Mouse (Mus musculus) thymus, adult 2 months (tissue): ENCODE measurements around the gene Aldh1a7. TPM values are rescaled to one million over a fixed set of nuclear protein-coding genes. Genes with fewer than 3 reads are reported as not detected.

Source experiments
- DNase-seq: peaks from one replicate; pipeline ENCODE4 v3.0.0; 2021
- H3K27ac ChIP-seq: fragments of 200-500 bp; 2 replicates; pipeline ENCODE4 v1.5.1; 2012; ENCODE audit warnings: low read length, control low read depth; ENCODE audit not compliant: control insufficient read depth, insufficient read depth
- H3K27me3 ChIP-seq: fragments of 200-500 bp; 2 replicates; pipeline ENCODE4 v1.6.1; 2012; ENCODE audit warnings: mild to moderate bottlenecking, low read length, moderate library complexity, mixed read lengths; ENCODE audit not compliant: control insufficient read depth, insufficient read depth
- H3K36me3 ChIP-seq: fragments of 200-500 bp; 2 replicates; pipeline ENCODE4 v1.6.1; 2012; ENCODE audit warnings: mild to moderate bottlenecking, low read length, moderate library complexity; ENCODE audit not compliant: control insufficient read depth, insufficient read depth
- H3K4me1 ChIP-seq: fragments of 200-500 bp; replicated peaks from 2 replicates; pipeline ENCODE4 v1.6.1; 2012; ENCODE audit warnings: low read length; ENCODE audit not compliant: control insufficient read depth, insufficient read depth
- H3K4me3 ChIP-seq: fragments of 200-500 bp; 2 replicates; pipeline ENCODE4 v1.5.1; 2012; ENCODE audit warnings: mild to moderate bottlenecking, low read length, control low read depth, moderate library complexity; ENCODE audit not compliant: control insufficient read depth, insufficient read depth
- CTCF ChIP-seq: fragments of 200-500 bp; IDR thresholded peaks from 2 replicates; pipeline ENCODE4 v1.5.1; 2012; ENCODE audit warnings: mild to moderate bottlenecking, control low read depth, low read length, moderate library complexity, borderline replicate concordance; ENCODE audit not compliant: control insufficient read depth, poor library complexity, insufficient read depth; ENCODE audit errors: extremely low read depth
- POLR2A ChIP-seq: fragments of 200-500 bp; IDR thresholded peaks from 2 replicates; pipeline ENCODE4 v1.6.1; 2012; ENCODE audit warnings: mild to moderate bottlenecking, low read length, control low read depth, moderate library complexity; ENCODE audit not compliant: control insufficient read depth, poor library complexity, insufficient read depth; ENCODE audit errors: extremely low read depth
- WGBS: fragments of 180-500 bp; shearing (Covaris S2); methylation state at CpG from one replicate; pipeline ENCODE4 v1.1.7; 2018; 5-methylcytosine and 5-hydroxymethylcytosine counted together
- polyA plus RNA-seq: library from polyadenylated mRNA; depleted of rRNA; stranded (reverse); fragments of >200 nt; gene quantifications from 2 replicates; pipeline ENCODE4 v1.2.3, GENCODE M21; 2012

The Aldh1a7 gene
- polyA plus RNA-seq, 1 experiment = 1.1 TPM

DNA sequence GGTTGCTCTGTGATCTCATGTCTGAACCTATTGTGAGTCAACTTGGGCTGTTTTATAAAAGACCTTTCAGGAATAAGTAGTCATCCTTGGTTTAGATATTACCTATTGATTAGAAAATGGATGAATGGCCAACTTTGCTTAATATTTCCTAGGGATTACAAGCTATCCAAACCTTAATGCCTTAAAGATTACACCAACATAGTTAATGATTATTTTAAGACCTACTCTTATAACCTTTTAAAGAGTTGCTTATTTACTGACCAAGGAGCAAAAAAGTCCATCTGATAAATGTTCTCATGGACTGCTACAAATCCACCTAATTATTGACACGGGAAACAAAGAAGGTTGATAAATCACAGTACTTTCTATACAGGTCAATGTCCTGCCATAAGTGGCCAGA lies 17.3 kb upstream of the Aldh1a7 start:
- H3K36me3 ChIP-seq = no peaks in the 10 kb centered on the region
- H3K4me1 ChIP-seq = no peaks in the 10 kb centered on the region
- H3K27me3 ChIP-seq = no peaks in the 10 kb centered on the region
- no peak for DNase-seq
- WGBS = 89% methylated on average over 1 of the region's 1 CpGs
- TF ChIP-seq CTCF = no peak
- TF ChIP-seq POLR2A = no peak
- H3K4me3 ChIP-seq = no peak overlapping the region
- H3K27ac ChIP-seq = no peak overlapping the region

DNA sequence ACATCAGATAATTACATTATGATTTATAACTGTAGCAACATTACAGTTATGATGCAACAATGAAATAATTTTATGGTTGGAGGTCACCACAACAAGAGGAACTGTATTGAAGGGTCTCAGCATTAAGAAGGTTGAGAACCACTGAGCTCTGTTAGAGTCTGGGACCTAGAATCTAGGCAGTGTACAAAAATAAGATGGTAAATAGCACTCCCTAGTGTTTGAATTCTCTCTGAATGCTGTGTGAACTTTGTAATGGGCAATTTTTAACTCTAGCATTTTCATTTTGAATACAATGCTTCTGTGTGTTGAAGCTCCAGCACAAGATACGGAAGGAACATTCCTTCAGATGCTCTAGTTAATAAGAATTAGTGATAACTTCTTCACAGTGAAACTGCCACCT lies 916 bp upstream of the Aldh1a7 start:
- H3K36me3 ChIP-seq = no peaks in the 10 kb centered on the region
- 88% methylated on average over 1 of the region's 1 CpGs for WGBS
- H3K27ac ChIP-seq = no peak overlapping the region
- H3K4me3 ChIP-seq = no peak overlapping the region
- TF ChIP-seq CTCF (no peak), POLR2A (no peak)
- H3K4me1 ChIP-seq = no peaks in the 10 kb centered on the region
- DNase-seq = no peak
- no peaks in the 10 kb centered on the region for H3K27me3 ChIP-seq

GRCm38 (mm10) chr19:20722913-20723312 lies 4.4 kb downstream of the Aldh1a7 start:
- no peak overlapping the region for H3K27ac ChIP-seq
- no peak for DNase-seq
- 87% methylated on average over 2 of the region's 2 CpGs for WGBS
- no peak overlapping the region for H3K4me3 ChIP-seq
- no peaks in the 10 kb centered on the region for H3K36me3 ChIP-seq
- H3K27me3 ChIP-seq = no peaks in the 10 kb centered on the region
- TF ChIP-seq CTCF (no peak), POLR2A (no peak)
- H3K4me1 ChIP-seq = no peaks in the 10 kb centered on the region

GRCm38 (mm10) chr19:20720298-20720697 lies 7.1 kb downstream of the Aldh1a7 start:
- H3K27me3 ChIP-seq = no peaks in the 10 kb centered on the region
- WGBS = 93% methylated on average over 2 of the region's 2 CpGs
- DNase-seq = no peak
- TF ChIP-seq POLR2A = no peak
- no peak for TF ChIP-seq CTCF
- no peak overlapping the region for H3K27ac ChIP-seq
- no peaks in the 10 kb centered on the region for H3K4me1 ChIP-seq
- no peaks in the 10 kb centered on the region for H3K36me3 ChIP-seq
- no peak overlapping the region for H3K4me3 ChIP-seq

DNA sequence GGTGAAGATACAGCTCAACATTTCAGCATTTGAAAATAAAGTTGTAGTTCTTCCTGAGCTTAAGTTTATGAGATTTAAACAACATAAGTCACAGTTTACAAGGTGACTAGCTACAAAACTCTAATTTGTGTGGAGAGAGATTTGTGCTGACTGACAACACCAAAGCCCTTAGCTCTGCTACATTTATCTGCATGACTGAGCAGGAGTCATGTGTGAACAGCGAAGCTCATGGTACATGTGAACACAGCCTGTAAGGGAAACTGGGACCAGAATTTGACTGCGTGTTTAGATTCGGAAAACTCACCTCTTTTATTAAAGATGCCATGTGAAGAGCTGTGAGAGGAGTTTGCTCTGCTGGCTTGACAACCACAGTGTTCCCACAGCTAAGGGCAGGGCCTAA lies 11.7 kb downstream of the Aldh1a7 start:
- 93% methylated on average over 3 of the region's 3 CpGs for WGBS
- Histone ChIP-seq H3K27ac (no peak overlapping the region), H3K27me3 (no peaks in the 10 kb centered on the region), H3K36me3 (no peaks in the 10 kb centered on the region), H3K4me3 (no peak overlapping the region), H3K4me1 (no peaks in the 10 kb centered on the region)
- TF ChIP-seq POLR2A (no peak), CTCF (no peak)
- DNase-seq = no peak

DNA sequence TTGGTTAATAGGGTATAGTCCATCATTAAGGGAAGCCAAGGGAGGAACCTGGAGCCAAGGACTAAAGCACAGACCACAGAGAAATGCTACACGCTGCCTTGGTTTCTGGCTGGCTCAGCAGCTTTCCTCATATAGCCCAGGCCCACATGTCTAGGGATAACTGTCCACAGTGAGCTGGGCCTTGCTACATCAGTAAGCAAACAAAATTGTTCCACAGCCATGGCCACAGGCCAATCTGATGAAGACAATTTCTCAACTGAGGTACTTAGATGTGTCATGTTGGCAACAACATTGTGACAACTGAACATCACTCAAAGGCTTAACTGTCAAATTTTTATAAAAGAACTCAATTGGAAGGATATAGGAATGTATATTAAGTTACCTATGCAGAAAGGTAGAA lies 12.3 kb downstream of the Aldh1a7 start:
- 92% methylated on average over 1 of the region's 1 CpGs for WGBS
- no peak overlapping the region for H3K4me3 ChIP-seq
- DNase-seq = no peak
- H3K27ac ChIP-seq = no peak overlapping the region
- TF ChIP-seq POLR2A (no peak), CTCF (no peak)
- H3K27me3 ChIP-seq = no peaks in the 10 kb centered on the region
- no peaks in the 10 kb centered on the region for H3K4me1 ChIP-seq
- H3K36me3 ChIP-seq = no peaks in the 10 kb centered on the region

GRCm38 (mm10) chr19:20714543-20714942 lies 12.8 kb downstream of the Aldh1a7 start:
- H3K36me3 ChIP-seq = no peaks in the 10 kb centered on the region
- 94% methylated on average over 4 of the region's 4 CpGs for WGBS
- TF ChIP-seq CTCF (no peak), POLR2A (no peak)
- no peaks in the 10 kb centered on the region for H3K4me1 ChIP-seq
- no peak for DNase-seq
- no peak overlapping the region for H3K27ac ChIP-seq
- H3K27me3 ChIP-seq = no peaks in the 10 kb centered on the region
- H3K4me3 ChIP-seq = no peak overlapping the region
